Mouse (Mus musculus) ES-E14 (cell line): ENCODE measurements around the gene Lemd1.

Source experiments
- CHD2 ChIP-seq: IDR thresholded peaks from 2 replicates; pipeline ENCODE4 v1.6.1; 2014; ENCODE audit warnings: mild to moderate bottlenecking, low read depth, low read length, inconsistent platforms
- MAFK ChIP-seq: IDR thresholded peaks from 2 replicates; pipeline ENCODE4 v1.6.1; 2014; ENCODE audit warnings: mild to moderate bottlenecking, low read depth, low read length, inconsistent platforms; ENCODE audit not compliant: insufficient read depth

- TF ChIP-seq MAFK, result no peak
- no peak for TF ChIP-seq CHD2
Observed at GRCm38 (mm10) chr1:132307962-132308361, 116.7 kb downstream of the Lemd1 start.
